Mouse (Mus musculus) activated CD4-positive, CD25-positive, alpha-beta regulatory T cell (primary cell): ENCODE results near the gene Pycr2. TPM values are rescaled to one million over a fixed set of nuclear protein-coding genes. Genes with fewer than 3 reads are reported as not detected.

ENCODE experiments used
- polyA plus RNA-seq, 2 experiments: library from polyadenylated mRNA; unstranded; fragments of 100-300 nt; shearing (Covaris generic); gene quantifications; one replicate each; pipeline ENCODE4 v1.2.1; 2017

The Pycr2 gene
- polyA plus RNA-seq: 10 to 100 TPM; 69.6 to 97.1 TPM

DNA sequence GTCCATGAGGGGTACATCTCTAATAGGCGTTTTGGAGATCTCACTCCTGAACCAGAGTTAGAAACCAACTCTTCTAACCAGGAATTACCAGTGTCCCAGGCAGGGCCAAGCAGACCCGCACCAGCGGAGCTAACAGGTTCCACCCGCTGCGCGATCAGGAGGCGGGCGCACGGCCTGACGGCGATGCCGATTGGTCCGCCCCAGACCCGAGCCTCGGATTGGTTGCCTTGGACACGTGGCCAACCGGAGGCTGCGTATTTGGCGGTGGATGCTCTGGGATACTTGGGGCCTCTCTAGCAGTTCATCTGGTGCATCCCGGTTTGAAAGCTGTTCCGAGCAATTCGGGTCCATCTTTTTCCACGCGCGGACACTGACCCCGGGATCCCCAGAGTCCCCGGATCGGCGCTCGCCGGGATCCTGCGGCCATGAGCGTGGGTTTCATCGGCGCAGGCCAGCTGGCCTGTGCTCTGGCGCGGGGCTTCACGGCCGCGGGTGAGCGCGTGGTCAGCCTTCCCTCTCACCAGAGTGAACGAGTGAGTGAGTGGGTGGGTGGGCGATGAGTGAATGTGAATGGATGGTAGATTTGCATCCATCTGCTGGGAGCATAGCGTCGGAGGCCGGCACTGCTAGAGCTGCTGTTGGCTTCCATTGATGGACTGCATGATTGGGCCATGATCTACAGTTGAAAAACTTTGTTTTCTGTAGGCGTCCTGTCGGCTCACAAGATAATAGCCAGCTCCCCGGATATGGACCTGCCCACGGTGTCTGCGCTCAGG, at the start of gene Pycr2:
Pycr2 (plus strand) TSS at position 255 of the 776 bp plus-strand sequence.

GRCm38 (mm10) chr1:180892808-180893207, 11.3 kb upstream of the Pycr2 start, which contains the start of gene Lefty2:
Gene Lefty2, plus strand, starts transcription at chr1:180893108.

GRCm38 (mm10) chr1:180934467-180935419, 30.6 kb downstream of the Pycr2 start, which contains the start of gene Lefty1:
Gene Lefty1, plus strand, starts transcription at chr1:180935022.

GRCm38 (mm10) chr1:180942166-180943031, 38.3 kb downstream of the Pycr2 start, which contains the start of gene Tmem63a:
Gene Tmem63a, plus strand, starts transcription at chr1:180942344.

Other genes starting within 250 kb of the Pycr2 start
- under 1 TPM in 1 of 2 experiments, not detected in 1; 0.29 TPM for gene Mixl1, start 207.3 kb upstream of the Pycr2 start, polyA plus RNA-seq
- 10 to 100 TPM; 36.8 to 42.3 TPM for gene Acbd3, start 178.2 kb upstream of the Pycr2 start, polyA plus RNA-seq
- gene H3f3a, start 90.3 kb upstream of the Pycr2 start, polyA plus RNA-seq: 1,000 to 10,000 TPM; 1,310 to 1,629 TPM
- gene Sde2, start 53.2 kb upstream of the Pycr2 start, polyA plus RNA-seq: 10 to 100 TPM; 38.8 to 43.6 TPM
- not detected for gene Lefty2, start 11.2 kb upstream of the Pycr2 start, polyA plus RNA-seq
- under 1 TPM in 1 of 2 experiments, not detected in 1; 0.88 TPM for gene Lefty1, start 30.7 kb downstream of the Pycr2 start, polyA plus RNA-seq
- gene Tmem63a, start 38.1 kb downstream of the Pycr2 start, polyA plus RNA-seq: 10 to 100 TPM; 21.7 to 42.5 TPM
- 100 to 1,000 TPM; 158 to 201 TPM for gene Ephx1, start 116.6 kb downstream of the Pycr2 start, polyA plus RNA-seq
- gene 9130409I23Rik, start 146.9 kb downstream of the Pycr2 start, polyA plus RNA-seq: under 1 TPM in 1 of 2 experiments, not detected in 1; 0.14 TPM
- 10 to 100 TPM; 21.5 to 23.7 TPM for gene Nvl, start 239.9 kb downstream of the Pycr2 start, polyA plus RNA-seq
- 10 to 100 TPM; 76.6 to 82.4 TPM for gene Cnih4, start 240.4 kb downstream of the Pycr2 start, polyA plus RNA-seq